Mouse (Mus musculus): Measurements from ENCODE around the gene Ralgps1. TPM values are rescaled to one million over a fixed set of nuclear protein-coding genes. Genes with fewer than 3 reads are reported as not detected.

The Ralgps1 gene
- polyA plus RNA-seq, 1 experiment, result 5.9 TPM

DNA sequence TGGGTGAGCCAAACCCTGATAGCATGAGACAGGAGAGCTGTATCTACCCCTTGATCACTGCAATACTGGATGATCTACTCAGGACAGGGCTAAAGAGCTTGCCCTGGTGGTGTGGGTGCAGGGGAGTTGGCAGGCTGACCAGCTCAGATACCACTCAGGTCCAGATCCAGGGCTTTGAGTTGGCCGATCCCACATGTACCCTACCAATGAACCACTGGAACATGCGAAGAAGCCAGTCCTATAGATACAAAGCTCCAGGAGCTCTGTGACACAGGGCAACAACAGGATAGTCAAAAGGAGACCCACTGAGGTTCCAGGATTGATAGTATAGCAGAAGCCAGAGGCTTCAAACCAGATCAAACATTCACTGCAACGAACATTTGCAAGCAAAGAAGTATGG, 19.8 kb downstream of the Ralgps1 start:
- no peak for TF ChIP-seq CTCF (IDR thresholded peaks at IDR 0.05; ENCODE audit: insufficient read depth, low read length)
- no peak for TF ChIP-seq POLR2A (IDR thresholded peaks at IDR 0.05; ENCODE audit: borderline replicate concordance, extremely low read depth, low read depth, low read length)
- Histone ChIP-seq H3K4me1 (ENCODE audit: control insufficient read depth, insufficient read depth, low read length) (no peaks in the 10 kb centered on the region), H3K4me3 (replicated peaks; ENCODE audit: extremely low read depth, low read depth, low read length) (no peak overlapping the region)
- 85% methylated on average over 3 of the region's 3 CpGs for WGBS
- DNase-seq, result no peak

DNA sequence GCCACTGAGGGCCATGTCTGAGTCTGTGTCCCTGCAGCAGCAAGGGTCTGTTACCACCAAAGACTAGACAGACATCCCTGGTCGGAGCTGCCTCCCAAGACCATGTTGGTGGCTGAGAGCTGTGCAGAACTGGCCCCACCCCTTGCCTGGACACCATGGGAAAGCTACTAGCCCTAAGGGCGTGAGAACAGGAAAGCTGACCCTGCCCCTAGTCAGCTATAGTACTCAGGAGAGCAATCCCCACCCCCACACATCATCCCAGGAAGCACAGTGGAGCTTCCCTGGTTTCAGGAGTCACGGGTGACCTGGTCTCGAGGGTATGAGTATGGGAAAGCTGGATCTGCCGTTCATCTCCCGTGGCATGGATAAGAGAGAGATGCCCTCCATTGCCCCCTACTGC, 20.4 kb downstream of the Ralgps1 start:
- H3K4me1 ChIP-seq (ENCODE audit: control insufficient read depth, insufficient read depth, low read length), result peaks cover 1% of the 10 kb centered on the region; the same call in 1 of the 2 replicates
- WGBS, result 79% methylated on average over 6 of the region's 6 CpGs
- no peak for TF ChIP-seq POLR2A (IDR thresholded peaks at IDR 0.05; ENCODE audit: borderline replicate concordance, extremely low read depth, low read depth, low read length)
- TF ChIP-seq CTCF (IDR thresholded peaks at IDR 0.05; ENCODE audit: insufficient read depth, low read length), result no peak
- no peak for DNase-seq
- no peak overlapping the region for H3K4me3 ChIP-seq (replicated peaks; ENCODE audit: extremely low read depth, low read depth, low read length)

DNA sequence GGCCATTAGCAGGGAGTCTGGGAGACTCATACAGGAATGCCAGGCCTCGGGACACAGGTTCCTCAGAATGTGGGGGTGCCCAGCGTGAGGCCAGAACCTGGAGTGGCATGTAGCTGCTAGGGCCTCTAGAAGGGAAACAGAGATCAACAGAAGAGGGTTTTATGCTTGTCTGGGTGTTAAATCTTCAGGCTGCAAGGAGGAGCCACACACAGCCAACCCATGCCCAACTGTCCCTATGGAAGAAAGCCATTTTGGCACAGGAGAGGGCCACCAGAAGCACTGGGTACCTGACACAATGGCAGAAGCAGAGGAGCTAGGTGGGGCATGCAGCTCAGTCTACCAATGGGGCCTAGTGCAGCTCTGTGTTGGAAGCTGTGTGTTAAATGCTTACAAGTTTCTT, 21.7 kb downstream of the Ralgps1 start:
- WGBS, result 46% methylated on average over 2 of the region's 2 CpGs
- no peak for DNase-seq
- TF ChIP-seq POLR2A (IDR thresholded peaks at IDR 0.05; ENCODE audit: borderline replicate concordance, extremely low read depth, low read depth, low read length) (no peak), CTCF (IDR thresholded peaks at IDR 0.05; ENCODE audit: insufficient read depth, low read length) (no peak)
- Histone ChIP-seq H3K4me3 (replicated peaks; ENCODE audit: extremely low read depth, low read depth, low read length) (no peak overlapping the region), H3K4me1 (ENCODE audit: control insufficient read depth, insufficient read depth, low read length) (peaks cover 4% of the 10 kb centered on the region; the same call in 1 of the 2 replicates)

DNA sequence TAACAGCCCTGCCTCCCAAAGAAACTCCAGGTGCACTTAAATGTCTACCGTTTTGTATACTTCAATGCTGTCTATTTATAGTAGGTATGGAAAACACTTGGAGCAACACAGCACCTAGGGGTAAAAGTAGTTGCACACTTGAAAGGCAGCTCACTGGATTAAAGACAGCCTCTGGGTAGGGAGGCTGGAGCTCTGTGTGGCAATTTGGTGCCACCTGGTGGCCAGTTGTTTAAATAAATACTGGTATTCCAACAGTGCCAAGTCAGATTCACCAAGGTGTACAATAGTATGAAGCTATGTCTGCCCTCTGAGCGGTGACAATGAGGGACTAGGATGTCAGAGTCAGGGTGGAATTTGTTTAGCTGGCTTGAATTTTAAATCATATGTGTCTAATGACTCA, 22.2 kb downstream of the Ralgps1 start:
- peak; percentile 72 for DNase-seq
- TF ChIP-seq CTCF (IDR thresholded peaks at IDR 0.05; ENCODE audit: insufficient read depth, low read length), result peak; percentile 88
- no peak for TF ChIP-seq POLR2A (IDR thresholded peaks at IDR 0.05; ENCODE audit: borderline replicate concordance, extremely low read depth, low read depth, low read length)
- Histone ChIP-seq H3K4me1 (ENCODE audit: control insufficient read depth, insufficient read depth, low read length) (peaks cover 4% of the 10 kb centered on the region; the same call in 1 of the 2 replicates), H3K4me3 (replicated peaks; ENCODE audit: extremely low read depth, low read depth, low read length) (no peak overlapping the region)
- WGBS, result 21% methylated on average over 2 of the region's 2 CpGs

DNA sequence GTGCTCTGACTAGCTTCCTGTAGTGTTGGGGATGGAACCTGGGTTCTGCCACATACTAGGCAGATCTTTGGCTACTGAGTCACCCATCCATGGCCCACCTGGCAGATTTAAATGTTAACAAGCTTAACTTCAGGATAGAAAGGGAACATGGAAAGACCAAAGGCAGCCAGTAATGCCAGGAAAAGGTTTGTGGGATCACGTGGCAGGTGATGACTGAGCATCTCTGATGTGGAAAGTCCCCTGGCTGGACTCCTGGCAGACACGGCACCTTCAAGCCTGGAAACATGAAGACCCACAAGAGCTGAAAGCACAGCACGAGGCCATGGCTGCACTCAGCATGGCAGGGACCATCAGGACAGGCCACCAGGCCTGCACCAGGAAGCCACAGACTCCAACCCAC, 23.0 kb downstream of the Ralgps1 start:
- H3K4me1 ChIP-seq (ENCODE audit: control insufficient read depth, insufficient read depth, low read length), result peaks cover 4% of the 10 kb centered on the region; the same call in 1 of the 2 replicates
- no peak overlapping the region for H3K4me3 ChIP-seq (replicated peaks; ENCODE audit: extremely low read depth, low read depth, low read length)
- WGBS, result 76% methylated on average over 3 of the region's 3 CpGs
- no peak for DNase-seq
- TF ChIP-seq POLR2A (IDR thresholded peaks at IDR 0.05; ENCODE audit: borderline replicate concordance, extremely low read depth, low read depth, low read length) (no peak), CTCF (IDR thresholded peaks at IDR 0.05; ENCODE audit: insufficient read depth, low read length) (no peak)

DNA sequence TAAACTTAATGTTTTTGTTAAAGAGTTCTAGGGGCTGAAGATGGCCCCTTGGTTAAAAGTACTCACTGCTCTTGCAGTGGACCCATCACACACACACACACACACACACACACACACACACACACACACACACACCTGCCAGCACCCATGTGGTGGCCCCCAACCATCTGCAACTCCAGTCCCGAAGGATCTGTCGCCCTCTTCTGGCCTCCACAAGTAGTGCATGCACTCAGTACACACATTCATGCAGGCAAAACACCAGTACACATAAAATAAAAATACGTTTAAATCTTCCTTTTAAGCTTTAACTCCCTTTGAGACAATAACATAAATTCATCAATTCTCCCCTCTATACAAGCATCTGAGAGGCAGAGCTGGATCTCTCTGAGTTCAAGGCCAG, 23.7 kb downstream of the Ralgps1 start:
- peak; percentile 35 for DNase-seq
- WGBS, result 28% methylated on average over 3 of the region's 3 CpGs
- Histone ChIP-seq H3K4me3 (replicated peaks; ENCODE audit: extremely low read depth, low read depth, low read length) (no peak overlapping the region), H3K4me1 (ENCODE audit: control insufficient read depth, insufficient read depth, low read length) (peaks cover 4% of the 10 kb centered on the region; the same call in 1 of the 2 replicates)
- TF ChIP-seq CTCF (IDR thresholded peaks at IDR 0.05; ENCODE audit: insufficient read depth, low read length), result peak; percentile 69
- TF ChIP-seq POLR2A (IDR thresholded peaks at IDR 0.05; ENCODE audit: borderline replicate concordance, extremely low read depth, low read depth, low read length), result no peak

DNA sequence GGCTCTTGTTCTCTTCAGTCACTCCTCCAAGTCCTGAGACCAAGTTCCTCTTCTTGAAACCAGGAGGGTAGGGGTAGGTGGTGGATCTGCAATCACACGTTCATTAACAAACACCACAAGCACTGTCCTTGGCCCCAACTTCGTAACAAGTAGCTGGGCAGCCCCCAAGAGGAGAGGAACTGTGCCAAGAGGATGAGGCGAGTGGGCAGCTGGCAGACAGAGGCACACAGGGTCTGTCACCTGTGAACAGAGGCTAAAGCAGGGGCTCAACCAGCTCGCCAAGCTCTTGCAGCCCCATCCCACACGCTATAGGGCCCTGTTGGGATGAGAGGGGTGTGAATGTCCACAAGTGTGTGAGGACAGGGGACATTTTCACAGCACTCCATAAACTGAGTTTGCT, 24.5 kb downstream of the Ralgps1 start:
- 74% methylated on average over 5 of the region's 5 CpGs for WGBS
- no peak overlapping the region for H3K4me3 ChIP-seq (replicated peaks; ENCODE audit: extremely low read depth, low read depth, low read length)
- H3K4me1 ChIP-seq (ENCODE audit: control insufficient read depth, insufficient read depth, low read length), result peaks cover 4% of the 10 kb centered on the region; the same call in 1 of the 2 replicates
- TF ChIP-seq CTCF (IDR thresholded peaks at IDR 0.05; ENCODE audit: insufficient read depth, low read length) (no peak), POLR2A (IDR thresholded peaks at IDR 0.05; ENCODE audit: borderline replicate concordance, extremely low read depth, low read depth, low read length) (no peak)
- no peak for DNase-seq

DNA sequence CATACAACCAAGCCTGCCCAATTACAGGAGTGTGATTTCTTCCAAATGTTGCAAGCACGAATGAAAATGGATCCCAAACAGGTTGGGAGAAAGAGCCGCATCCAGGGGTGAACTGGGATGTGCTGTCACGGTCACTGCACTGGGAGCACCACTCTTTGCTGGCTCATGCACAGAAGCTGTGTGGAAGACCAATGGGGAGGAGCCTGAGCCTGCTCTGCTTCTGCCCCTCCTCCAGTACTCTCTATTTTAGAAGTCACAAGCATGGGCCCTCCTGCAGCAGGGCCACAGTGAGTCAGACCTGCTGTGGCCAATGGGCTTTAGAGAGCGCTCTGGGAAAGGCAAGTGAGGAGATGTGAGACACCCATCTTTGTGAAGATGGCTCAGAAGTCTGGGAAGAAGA, 25.3 kb downstream of the Ralgps1 start:
- WGBS, result 80% methylated on average over 4 of the region's 4 CpGs
- no peak for DNase-seq
- no peak for TF ChIP-seq CTCF (IDR thresholded peaks at IDR 0.05; ENCODE audit: insufficient read depth, low read length)

DNA sequence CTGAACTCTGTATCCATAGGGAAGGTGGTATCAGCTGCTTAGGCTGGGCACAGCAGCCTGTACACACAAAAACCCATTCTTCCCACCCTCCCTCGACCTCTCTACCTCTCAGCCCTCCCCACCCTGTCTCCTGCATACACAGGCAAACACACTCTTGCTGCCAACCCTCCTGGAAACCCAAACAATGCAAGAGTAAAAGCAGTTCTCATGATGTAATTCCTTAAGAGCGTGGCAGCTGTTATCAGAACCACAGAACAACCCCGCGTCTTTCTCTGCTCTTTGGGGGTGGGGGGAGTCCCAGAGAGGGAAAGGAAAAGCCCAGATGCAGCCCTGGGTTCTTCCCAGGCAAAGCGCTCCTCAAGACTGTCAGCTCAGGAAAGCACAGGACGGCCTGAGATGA, 25.8 kb downstream of the Ralgps1 start:
- Histone ChIP-seq H3K4me3 (replicated peaks; ENCODE audit: extremely low read depth, low read depth, low read length) (no peak overlapping the region), H3K4me1 (ENCODE audit: control insufficient read depth, insufficient read depth, low read length) (peaks cover 4% of the 10 kb centered on the region; the same call in 1 of the 2 replicates)
- DNase-seq, result no peak
- no peak for TF ChIP-seq CTCF (IDR thresholded peaks at IDR 0.05; ENCODE audit: insufficient read depth, low read length)
- TF ChIP-seq POLR2A (IDR thresholded peaks at IDR 0.05; ENCODE audit: borderline replicate concordance, extremely low read depth, low read depth, low read length), result no peak
- WGBS, result 42% methylated on average over 6 of the region's 6 CpGs

More for the DNA sequence above, 25.3 kb downstream of the Ralgps1 start:
- Histone ChIP-seq H3K4me3 (replicated peaks; ENCODE audit: extremely low read depth, low read depth, low read length) (no peak overlapping the region), H3K4me1 (ENCODE audit: control insufficient read depth, insufficient read depth, low read length) (peaks cover 4% of the 10 kb centered on the region; the same call in 1 of the 2 replicates)

DNA sequence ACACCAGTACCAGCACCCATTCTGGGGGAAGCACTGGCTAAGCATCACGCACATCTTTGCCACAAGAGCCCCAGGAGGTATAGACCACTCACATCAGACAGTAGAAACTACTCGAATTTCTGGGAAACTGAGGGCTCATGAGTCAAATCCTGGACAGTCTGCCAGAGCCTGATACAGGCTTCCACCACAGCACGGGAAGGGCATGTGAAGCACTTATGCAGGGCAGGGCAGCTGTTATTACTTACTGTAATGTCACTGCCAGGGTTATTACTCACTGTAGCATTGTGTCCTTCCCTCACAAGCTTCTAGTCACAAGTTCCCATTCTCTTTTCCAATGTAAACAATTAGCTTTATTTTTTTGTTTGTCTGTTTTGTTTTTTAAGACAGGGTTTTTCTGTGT, 27.9 kb downstream of the Ralgps1 start:
- H3K4me1 ChIP-seq (ENCODE audit: control insufficient read depth, insufficient read depth, low read length), result peaks cover 4% of the 10 kb centered on the region; the same call in 1 of the 2 replicates
- H3K4me3 ChIP-seq (replicated peaks; ENCODE audit: extremely low read depth, low read depth, low read length), result no peak overlapping the region
- WGBS, result 69% methylated on average over 3 of the region's 3 CpGs
- TF ChIP-seq POLR2A (IDR thresholded peaks at IDR 0.05; ENCODE audit: borderline replicate concordance, extremely low read depth, low read depth, low read length) (no peak), CTCF (IDR thresholded peaks at IDR 0.05; ENCODE audit: insufficient read depth, low read length) (no peak)
- no peak for DNase-seq

Data from lung, adult 2 months (tissue).